Mouse (Mus musculus): Measurements from ENCODE around the gene Naa35. TPM values are rescaled to one million over a fixed set of nuclear protein-coding genes. Genes with fewer than 3 reads are reported as not detected.
A peak's percentile ranks its signal among the peaks of the same experiment; 100 is the strongest.
"Not testable (repeated sequence)": the region's sequence is repeated elsewhere in the genome, so short reads cannot be mapped to it uniquely, and the experiment has no call there.

Gene Naa35
- total RNA-seq, 2 experiments from 2014 or later: 67.8 to 74.0 TPM

DNA sequence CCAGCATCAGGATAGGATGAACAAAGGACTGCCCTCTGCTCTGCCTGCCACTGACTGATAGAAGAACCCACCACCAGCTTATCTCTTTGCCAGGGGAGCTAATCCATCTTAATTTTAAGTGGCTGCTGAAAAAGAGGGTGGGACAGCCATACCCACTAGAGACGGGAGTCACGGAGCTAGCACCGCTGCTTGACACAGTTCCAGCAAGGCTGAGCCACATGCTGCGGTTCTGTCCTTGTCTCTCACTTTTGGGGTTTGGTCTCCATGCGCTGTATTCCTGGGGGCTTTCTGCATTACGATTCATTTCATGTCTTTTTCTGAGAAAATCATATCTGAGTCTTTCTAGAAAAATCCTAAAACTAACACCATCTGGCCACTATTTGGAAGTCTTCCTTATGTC lies 14.0 kb upstream of the Naa35 start:
- no peak for DNase-seq (ENCODE audit: low spot score in 2 of 2)

DNA sequence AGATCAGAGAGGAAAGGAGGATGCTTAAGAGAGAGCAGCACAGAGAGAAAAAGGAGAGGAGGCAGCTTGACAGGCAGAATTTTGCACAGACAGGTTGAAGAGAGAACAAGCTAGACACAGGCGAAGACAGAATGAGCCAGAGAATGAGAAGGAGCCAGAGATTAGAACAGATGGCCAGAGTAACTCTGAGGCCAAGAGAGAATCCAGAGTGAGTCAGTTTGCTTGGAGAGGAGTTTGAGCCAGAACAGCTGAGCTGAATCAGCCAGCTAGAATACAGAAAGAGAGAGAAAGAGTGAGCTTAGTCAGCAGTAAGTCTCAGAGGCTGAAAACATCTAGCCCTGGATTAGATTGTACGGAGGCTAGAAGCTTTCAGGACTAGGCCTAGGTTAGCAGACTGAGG lies 12.5 kb upstream of the Naa35 start:
- no peak for DNase-seq (ENCODE audit: low spot score in 2 of 2)

DNA sequence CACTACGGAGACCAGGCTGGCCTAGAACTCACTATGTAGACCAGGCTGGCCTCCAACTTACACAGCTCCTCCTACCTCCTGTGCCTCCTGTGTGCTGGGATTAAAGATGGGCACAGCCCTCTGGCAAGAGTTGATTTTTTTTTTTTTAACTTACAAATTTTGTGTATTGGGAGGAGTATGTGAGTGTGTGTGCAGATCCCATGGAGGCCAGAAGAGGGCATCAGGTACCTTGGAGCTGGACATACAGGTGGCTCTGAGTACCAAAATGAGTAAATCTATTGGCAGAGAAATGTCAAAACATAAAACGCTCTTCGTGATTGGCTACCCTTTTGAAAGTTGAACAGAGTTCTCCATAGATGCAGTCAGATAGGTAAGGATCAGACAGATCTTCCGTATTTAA lies 4.1 kb upstream of the Naa35 start:
- DNase-seq (ENCODE audit: low spot score in 2 of 2): no peak

DNA sequence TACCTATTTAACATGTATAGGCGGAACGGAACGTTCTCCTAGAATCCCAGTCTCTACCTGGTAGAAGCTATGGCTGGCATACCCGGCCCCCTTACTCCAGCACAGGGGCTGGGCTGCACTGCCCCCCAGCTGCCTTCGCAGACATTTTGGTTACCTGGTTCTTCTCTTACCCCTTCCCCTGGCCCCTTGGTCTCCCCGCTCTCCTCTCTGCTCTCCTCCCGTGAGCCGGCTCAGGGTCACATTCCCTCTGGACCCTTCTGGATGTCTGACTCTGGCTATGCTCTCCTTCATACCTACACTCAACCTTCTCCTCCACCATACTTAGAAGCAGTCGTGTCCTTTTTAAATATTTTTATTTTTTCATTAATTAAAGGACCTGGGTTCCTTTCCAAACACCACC lies 578 bp upstream of the Naa35 start:
- peak in 1 of 2 experiments; percentile 19 for DNase-seq (ENCODE audit: low spot score in 2 of 2)

DNA sequence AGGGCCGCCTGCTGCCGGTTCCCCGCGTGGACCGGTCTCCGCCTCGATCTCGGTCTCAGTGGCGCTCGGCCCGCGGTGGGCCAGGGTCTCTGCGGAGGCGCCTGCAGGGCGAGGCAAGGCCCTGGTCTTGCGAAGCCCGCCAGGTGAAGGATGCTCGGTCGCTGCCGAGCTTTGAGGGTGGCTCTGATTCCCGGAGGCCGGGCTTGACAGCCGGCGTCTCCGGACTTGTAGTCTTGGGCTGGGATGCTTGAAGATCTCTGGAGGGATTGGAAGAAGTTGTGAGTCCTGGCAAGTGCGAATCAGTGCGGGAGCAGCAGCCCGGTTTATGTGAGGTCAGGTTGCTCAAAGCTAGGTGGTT lies 568 bp downstream of the Naa35 start:
- DNase-seq (ENCODE audit: low spot score in 2 of 2): no peak

DNA sequence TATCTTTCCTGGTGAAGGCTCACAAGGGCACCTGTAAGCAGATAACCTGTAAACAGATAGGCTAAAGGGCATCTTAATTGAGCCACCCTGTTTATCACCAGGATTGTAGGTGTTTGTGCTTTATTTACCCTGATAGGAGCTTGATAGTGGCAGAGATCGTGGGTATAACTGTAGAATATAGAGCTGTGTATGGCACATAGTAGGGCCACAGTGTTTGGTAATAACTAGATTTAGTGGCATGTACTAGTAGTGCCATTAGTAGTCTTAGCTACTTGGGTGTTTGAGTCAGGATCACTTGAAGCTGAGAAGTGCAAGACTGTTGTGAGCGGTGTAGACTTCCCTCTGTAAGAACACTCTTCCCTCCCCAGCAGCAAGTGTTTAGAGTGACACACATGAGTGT lies 2.1 kb downstream of the Naa35 start:
- no peak for DNase-seq (ENCODE audit: low spot score in 2 of 2)

DNA sequence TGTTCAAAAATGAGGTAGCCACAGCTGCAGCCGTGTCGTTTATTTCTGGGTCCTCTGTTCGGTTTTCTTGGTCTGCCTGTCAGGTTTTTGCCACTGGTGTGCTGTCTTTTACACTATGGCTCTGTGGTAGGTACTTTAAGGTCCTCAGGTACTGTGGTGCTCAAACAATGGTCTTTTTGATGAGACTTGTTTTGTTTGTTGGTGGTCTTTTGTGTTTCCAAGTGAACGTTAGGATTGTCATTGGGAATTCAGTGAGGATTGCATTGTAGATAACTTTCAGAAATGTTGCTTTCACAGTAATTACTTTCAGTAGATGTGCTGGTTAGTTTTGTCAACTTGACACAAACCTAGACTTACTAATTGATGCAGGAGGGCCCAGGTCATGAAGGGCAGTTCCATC lies 4.6 kb downstream of the Naa35 start:
- no peak for DNase-seq (ENCODE audit: low spot score in 2 of 2)

DNA sequence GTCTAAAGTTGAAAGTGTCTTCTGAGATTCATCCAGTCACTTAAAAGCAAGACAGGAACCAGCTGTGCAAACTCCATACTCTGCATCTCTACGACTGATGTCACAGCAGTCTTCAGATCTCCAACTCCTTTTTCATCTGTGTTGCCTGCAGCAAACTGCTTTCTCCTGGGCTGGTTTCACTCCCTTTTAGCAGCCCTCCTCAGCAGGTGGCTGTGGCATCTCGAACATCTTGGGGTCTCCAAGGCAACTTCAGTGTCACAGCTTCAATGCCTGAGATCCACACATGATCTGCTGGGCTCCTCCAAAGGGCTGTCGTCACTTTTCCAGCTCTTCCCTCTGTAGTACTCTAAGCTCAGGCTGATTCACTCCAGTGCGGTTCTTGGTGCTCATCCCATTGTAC lies 5.6 kb downstream of the Naa35 start:
- no peak for DNase-seq (ENCODE audit: low spot score in 2 of 2)

DNA sequence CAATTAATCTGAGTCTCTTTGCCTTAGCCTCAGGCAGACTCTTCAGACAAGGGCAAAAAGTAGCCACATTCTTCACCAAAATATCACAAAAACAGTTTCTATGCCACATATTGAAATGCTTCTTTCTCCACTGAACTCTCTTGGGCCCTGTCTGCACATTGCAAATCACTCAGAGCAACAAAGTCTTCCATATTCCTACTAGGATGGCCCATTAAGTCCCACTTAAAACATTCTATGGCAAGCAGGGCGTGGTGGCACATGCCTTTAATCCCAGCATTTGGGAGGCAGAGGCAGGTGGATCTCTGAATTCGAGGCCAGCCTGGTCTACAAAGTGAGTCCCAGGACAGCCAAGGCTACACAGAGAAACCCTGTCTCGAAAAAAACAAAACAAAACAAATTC lies 7.0 kb downstream of the Naa35 start:
- not testable (repeated sequence) for DNase-seq (ENCODE audit: low spot score in 2 of 2)

DNA sequence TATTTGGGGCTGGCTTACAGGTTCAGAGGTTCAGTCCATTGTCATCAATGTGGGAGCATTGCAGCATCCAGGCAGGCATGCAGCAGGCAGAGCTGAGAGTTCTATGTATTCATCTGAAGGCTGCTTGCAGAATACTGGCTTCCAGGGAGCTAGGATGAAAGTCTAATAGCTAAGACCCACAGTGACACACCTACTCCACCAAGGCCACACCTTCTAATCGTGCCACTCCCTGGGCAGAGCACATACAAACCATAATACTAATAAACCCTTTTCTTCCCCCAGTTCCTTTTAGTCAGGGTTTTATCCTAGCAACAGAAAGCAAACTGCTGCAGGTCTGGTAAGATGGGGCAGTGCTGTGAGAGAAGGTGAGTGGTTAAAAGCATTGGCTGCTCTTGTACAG lies 7.6 kb downstream of the Naa35 start:
- no peak for DNase-seq (ENCODE audit: low spot score in 2 of 2)

DNA sequence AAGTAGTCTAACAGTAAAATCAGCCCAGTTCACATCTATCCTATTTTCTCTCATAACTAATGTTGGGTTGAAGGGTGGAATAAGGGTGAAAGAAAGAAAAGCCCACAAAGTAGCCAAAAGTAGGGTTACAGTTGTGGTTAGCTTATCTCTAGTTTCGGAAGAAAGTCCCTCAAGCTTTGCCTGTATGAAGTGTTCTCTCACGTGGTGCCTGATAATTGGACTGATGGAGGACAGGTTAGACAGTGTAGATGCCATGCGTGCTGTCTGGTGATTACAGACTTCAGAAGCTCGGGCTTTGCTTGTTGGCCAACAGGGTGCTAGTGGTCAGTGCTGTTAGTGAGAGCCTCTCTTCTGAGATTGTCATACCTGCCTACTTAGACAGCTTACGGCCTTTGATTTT lies 18.0 kb downstream of the Naa35 start:
- no peak for DNase-seq (ENCODE audit: low spot score in 2 of 2)

DNA sequence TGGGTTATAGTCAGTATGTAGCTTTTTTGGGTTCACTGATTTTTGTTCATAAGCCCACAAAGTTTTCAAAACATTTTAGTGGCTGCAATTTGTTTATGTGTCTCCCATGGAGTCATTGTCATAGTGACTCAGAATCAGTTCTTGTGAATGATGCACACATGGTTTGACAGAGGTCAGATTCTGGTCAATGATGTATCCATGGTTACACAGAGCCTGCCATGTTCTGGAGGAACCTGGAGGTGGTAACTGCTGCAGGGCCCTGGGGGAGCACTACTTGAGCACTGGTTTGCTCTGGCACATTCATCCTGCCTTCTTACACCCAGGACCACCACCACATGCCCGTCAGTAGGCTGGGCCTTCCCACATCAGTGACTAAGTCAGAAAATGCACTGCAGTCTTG lies 19.5 kb downstream of the Naa35 start:
- no peak for DNase-seq (ENCODE audit: low spot score in 2 of 2)

DNA sequence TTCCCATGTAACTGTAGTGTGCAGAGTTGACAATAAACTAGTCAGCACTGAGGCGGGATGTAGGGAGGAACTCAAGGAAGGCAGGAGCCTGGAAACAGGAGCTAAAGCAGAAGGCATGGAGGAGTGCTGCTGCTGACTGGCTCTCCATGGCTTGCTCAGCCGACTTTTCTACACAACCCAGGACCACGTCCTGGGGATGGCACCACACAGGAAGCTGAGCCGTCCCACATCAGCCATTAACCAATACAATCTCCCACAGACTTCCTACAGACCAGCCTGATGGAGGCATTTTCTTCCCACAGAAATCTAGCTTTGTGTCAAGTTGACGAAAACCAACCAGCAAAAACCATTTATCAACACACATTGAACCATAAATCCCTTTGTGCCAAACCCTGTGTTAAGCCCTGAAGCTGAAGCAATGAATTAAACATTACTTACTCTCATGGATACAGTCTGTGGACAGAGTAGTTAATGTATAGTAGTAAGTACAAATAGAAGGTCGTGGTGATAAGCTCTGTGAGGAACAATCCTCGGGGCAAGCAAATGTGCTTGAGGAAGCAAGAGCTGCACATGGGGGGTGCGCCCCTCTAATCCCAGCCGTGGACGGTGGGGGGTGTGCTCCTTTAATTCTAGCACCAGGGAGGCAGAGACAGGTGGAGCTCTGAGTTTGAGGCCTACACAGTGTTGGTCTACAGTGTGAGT lies 20.3 kb downstream of the Naa35 start:
- DNase-seq (ENCODE audit: low spot score in 2 of 2): no peak

DNA sequence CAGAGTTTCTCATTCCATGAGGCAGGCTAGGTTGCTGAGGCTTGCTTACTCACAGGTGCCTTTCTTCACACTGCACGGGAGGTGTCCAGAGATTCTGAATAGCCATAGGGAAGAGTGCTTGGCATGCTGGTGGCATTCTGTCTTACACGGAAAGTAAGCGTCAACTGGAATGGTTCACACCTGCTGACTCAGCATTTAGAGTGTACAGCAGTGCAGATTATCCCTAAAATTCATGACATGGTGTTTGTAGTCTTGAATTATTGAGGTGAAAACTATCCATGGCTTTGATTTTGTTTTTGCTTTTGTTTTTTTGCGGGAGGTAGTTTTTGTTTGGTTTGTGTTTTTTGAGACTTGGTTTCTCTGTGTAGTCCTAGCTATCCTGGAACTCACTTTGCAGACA lies 24.8 kb downstream of the Naa35 start:
- DNase-seq (ENCODE audit: low spot score in 2 of 2): no peak

DNA sequence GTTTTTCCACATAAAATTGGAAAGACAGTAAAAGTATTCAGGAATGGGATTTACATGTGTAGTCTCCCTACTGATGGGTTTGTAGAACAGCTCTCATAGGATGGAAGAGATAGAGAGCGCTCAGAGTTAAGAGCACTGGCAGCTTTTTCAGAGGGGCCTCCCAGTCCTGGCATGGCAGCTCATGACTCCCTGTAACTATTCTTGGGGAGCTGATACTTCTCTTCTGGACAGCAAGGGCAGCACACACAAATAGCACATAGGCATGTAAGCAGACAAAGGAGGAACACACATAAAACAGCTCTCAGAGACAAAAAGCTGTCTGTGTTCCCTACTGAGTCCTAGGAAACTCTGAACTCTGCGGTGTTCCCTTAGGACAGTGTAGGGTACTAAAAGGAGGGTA lies 25.4 kb downstream of the Naa35 start:
- no peak for DNase-seq (ENCODE audit: low spot score in 2 of 2)

DNA sequence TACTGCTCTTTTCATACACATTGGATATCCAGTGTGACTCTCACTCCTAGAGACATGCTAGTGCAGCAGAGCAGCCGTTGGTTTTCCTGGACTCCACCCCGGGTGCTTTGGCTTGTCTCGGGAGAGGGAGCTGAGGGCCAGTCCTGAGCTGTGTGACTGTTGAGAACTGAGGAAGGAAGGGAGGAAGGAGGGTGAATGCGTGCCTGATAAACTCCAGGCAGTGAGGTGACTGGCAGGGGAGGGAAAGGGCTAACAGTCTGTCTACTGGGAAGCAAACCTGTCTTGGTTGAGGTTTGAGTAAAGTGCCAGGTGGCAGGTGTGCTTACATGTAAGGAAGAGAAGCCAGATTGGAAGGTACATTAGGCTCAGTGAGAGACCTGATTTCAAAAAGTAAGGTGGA lies 28.8 kb downstream of the Naa35 start:
- DNase-seq (ENCODE audit: low spot score in 2 of 2): no peak

DNA sequence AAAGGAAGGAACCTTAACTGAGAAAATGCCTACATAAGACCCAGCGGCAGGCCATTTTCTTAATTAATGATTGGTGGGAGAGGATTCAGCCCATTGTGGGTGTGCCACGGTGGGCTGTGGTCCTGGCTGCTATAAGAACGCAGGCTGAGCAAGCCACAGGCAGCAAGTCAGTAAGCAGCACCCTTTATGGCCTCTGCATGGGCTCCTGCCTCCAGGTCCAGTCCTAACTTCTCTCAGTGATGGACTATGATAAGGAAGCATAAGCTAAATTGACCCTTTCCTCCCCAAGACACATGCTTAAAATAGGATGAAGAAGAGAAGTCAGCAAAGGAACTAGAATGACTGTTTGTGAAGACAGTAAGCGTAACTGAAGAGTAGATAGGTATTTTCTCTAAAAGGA lies 30.1 kb downstream of the Naa35 start:
- DNase-seq (ENCODE audit: low spot score in 2 of 2): no peak

DNA sequence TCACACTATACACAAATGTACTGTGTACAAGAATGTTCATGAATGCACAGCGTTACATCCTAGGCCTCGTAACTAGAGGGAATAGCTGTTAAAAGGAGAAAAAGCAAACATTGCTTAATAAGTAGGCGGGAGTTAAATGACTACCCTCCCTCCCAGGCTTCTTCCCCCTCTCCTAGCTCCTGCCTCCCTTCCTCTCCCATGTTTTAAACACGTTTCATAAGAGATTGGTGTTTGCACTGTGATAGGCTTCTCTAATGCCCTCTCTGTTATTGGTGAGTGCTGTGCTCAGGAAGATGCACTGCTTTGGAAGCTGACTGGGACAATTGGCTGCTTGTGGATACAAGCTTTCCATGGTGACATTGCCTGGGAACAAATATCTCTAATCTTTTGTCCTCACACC lies 30.5 kb downstream of the Naa35 start:
- DNase-seq (ENCODE audit: low spot score in 2 of 2): no peak

DNA sequence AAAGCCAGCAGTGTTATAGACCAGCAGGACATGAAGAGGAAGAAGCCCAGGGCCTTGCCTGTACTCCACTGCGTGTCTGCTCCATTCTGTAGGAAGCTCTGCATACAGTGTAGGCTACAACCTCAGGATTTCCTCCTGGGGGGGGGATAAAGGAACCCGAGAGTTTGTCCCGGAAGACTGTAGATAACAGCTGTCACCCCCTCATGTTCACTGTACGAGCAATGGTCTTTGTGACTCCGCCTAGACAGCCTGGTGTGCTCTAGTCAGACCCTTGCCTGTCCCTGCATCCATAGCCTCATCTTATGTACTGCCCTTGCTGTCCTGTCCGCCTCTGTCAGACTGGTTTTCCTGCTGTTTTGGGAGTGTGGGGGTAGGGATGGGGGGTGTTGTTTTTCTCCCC lies 33.4 kb downstream of the Naa35 start:
- DNase-seq (ENCODE audit: low spot score in 2 of 2): no peak

DNA sequence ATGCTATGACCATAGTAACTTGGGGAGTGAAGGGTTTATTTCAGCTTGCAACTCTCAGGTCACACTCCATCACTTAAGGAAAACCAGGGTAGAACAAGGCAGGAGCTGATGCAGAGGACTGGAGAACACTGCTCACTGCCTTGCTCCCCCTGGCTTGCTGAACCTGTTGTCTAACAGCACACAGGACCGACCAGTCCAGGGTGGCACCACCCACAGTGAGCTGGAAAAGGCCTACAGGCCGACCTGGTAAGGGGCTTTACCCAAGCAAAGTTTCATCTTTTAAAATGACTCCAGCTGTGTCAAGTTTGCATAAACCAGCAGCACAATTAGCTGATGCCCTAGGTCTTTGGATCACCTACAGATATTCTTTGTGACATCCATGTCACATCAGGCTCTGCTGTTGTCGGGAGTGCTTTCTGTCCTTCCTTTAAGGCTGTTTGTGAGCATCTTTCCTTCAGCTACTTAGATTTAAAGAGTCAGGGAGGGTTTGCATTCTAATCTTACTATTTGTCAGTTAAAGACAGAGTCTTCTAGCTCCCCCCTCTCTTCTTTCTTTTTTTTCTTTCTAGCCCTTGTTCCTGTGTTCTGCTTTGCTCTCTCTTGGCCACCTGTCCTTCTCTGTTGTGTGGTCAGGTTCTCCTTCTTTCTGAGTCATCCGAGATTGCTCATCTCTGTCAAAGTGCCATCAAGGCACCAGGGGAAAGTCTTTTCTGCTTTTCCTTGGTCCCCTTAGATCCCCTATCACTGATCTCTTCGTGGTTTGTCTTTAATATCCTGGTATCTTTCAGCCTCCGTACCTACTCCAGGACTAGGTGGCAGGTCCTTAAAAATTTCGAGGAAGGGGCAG lies 36.8 kb downstream of the Naa35 start:
- no peak for DNase-seq (ENCODE audit: low spot score in 2 of 2)

DNA sequence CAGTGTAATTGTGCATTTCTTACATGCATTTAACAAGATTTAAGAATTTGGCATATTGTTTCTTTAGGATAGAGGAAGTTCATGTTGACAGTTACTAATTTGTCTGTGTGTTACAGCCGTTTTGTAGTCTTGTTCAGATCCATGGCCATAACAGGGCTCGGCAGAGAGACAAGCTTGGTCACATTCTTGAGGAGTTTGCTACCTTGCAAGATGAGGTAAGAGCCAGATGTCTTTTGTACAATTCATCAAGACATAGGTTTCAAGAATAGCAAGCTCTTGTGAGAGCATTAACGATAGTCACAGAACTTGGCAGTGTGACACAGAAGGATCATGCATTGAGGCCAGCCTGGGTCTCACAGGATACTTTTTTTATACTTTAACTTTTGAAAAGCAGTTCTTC lies 39.3 kb downstream of the Naa35 start:
- DNase-seq (ENCODE audit: low spot score in 2 of 2): no peak

DNA sequence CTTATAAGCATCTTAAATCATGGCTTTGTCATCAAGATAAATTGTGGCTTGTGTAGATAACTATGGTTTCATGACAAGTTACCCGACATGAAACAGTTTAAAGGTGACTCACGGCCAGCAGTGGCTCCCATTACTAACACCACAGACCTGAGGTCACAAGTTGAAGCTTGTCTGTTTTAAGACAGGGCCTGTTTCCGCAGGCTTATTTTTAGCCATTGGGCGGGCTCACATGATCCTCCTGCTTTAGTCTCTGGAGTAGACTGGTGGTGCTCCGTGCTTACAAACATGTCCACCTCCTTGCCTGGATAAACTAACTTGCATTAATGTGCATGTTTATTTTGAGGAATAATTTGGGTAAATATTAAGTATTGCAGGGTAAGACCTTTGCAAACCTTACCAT lies 39.8 kb downstream of the Naa35 start:
- no peak for DNase-seq (ENCODE audit: low spot score in 2 of 2)

DNA sequence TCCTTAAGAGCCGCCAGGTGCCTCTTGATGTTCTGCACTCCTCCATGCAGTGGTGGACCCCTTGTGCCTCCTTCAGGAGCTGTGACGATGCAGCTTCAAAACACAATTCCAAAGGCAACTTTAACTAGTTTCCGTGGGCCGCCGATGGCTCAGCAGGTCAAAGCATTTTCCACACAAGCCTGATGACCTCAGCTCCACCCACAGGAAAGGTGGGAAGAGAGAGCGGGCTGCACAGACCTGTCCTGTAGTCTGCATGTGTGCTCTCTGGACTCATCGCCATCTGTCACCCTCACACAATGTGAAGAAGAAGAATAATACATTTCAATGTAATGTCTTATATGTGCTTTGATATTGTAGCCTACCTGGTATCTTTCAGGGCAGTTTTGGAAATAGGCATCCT lies 41.7 kb downstream of the Naa35 start:
- no peak for DNase-seq (ENCODE audit: low spot score in 2 of 2)

Measured in adrenal gland, postnatal 4 days (tissue).